In genomic region chr2:165396831-165397501, GRCm38 (mm10) we compare ENCODE assay signal across 12 mouse cellular contexts. TPM values are rescaled to one million over a fixed set of nuclear protein-coding genes. Genes with fewer than 3 reads are reported as not detected.
DNase-seq lines count a peak whose midpoint lies in the region; ATAC-seq and TF ChIP-seq lines count a peak whose summit lies in the region.
"Had no signal": no experiment of that assay in that cellular context is flagged by ENCODE, and none has a peak within 500 bp of the region (broad histone marks: within the 10 kb centered on the region; RNA-seq: fewer than 3 reads in every experiment).

No protein-coding gene starts in this region.

- H3K9ac ChIP-seq in kidney, postnatal 0 days (ENCODE audit: low read depth, low read length) = no peak overlapping the region
- no peak overlapping the region for H3K9ac ChIP-seq in embryonic facial prominence, embryonic 15.5 days
- no peak overlapping the region for H3K9ac ChIP-seq in hindbrain, embryonic 16.5 days (ENCODE audit: low read depth, low read length)
- no peak overlapping the region for H3K9ac ChIP-seq in neural tube, embryonic 12.5 days

- H3K27me3 ChIP-seq in kidney, postnatal 0 days (ENCODE audit: insufficient read depth, low read length) = no peaks in the 10 kb centered on the region
- H3K27me3 ChIP-seq in embryonic facial prominence, embryonic 15.5 days = no peaks in the 10 kb centered on the region
- no peaks in the 10 kb centered on the region for H3K27me3 ChIP-seq in hindbrain, embryonic 16.5 days (replicated peaks; ENCODE audit: control insufficient read depth, insufficient read depth, low read length)
- H3K27me3 ChIP-seq in neural tube, embryonic 12.5 days (replicated peaks) = no peaks in the 10 kb centered on the region

- H3K27ac ChIP-seq in kidney, postnatal 0 days = no peak overlapping the region
- H3K27ac ChIP-seq in embryonic facial prominence, embryonic 15.5 days (replicated peaks) = peak overlapping the region; percentile 56
- H3K27ac ChIP-seq in hindbrain, embryonic 16.5 days (ENCODE audit: low read depth, low read length) = 0 out of 2 replicates have a peak overlapping the region, but pooled peaks have one; percentile 39
- no peak overlapping the region for H3K27ac ChIP-seq in neural tube, embryonic 12.5 days

- no peak overlapping the region for H3K4me2 ChIP-seq in kidney, postnatal 0 days (ENCODE audit: low read length)
- H3K4me2 ChIP-seq in embryonic facial prominence, embryonic 15.5 days (replicated peaks) = peak overlapping the region; percentile 24
- H3K4me2 ChIP-seq in hindbrain, embryonic 16.5 days (ENCODE audit: low read length) = no peak overlapping the region
- no peak overlapping the region; the same call in 1 of the 2 replicates for H3K4me2 ChIP-seq in neural tube, embryonic 12.5 days (replicated peaks)

- no peaks in the 10 kb centered on the region for H3K4me1 ChIP-seq in kidney, postnatal 0 days (replicated peaks; ENCODE audit: insufficient read depth, low read length)
- H3K4me1 ChIP-seq in embryonic facial prominence, embryonic 15.5 days = peaks cover 19% of the 10 kb centered on the region
- H3K4me1 ChIP-seq in hindbrain, embryonic 16.5 days (ENCODE audit: control insufficient read depth, insufficient read depth, low read depth, low read length) = peaks cover 9% of the 10 kb centered on the region; the same call in 1 of the 2 replicates
- H3K4me1 ChIP-seq in neural tube, embryonic 12.5 days = peaks cover 18% of the 10 kb centered on the region

- no peaks in the 10 kb centered on the region for H3K9me3 ChIP-seq in kidney, postnatal 0 days (replicated peaks; ENCODE audit: low read length)
- no peaks in the 10 kb centered on the region for H3K9me3 ChIP-seq in embryonic facial prominence, embryonic 15.5 days (replicated peaks)
- no peaks in the 10 kb centered on the region for H3K9me3 ChIP-seq in hindbrain, embryonic 16.5 days (ENCODE audit: control insufficient read depth, low read length)
- H3K9me3 ChIP-seq in neural tube, embryonic 12.5 days = no peaks in the 10 kb centered on the region

- no peak for DNase-seq in kidney, postnatal 0 days (ENCODE audit: low spot score)
- no peak for DNase-seq in kidney, postnatal 4 days
- DNase-seq in spleen, adult 18-20 months = no peak
- no peak for DNase-seq in cerebellum, postnatal 36 days
- DNase-seq in layer of hippocampus, adult 8-10 months (ENCODE audit: low spot score in 2 of 2) = no peak
- DNase-seq: cerebellum, adult 9-10 months; kidney, postnatal 10 days; right cerebral cortex, postnatal 25 days had no signal

- 0 out of 2 replicates have a peak, but pooled peaks have one; percentile 3 for ATAC-seq in kidney, postnatal 0 days (replicated peaks; ENCODE audit: low FRiP score, low read depth)
- peak; percentile 72 for ATAC-seq in embryonic facial prominence, embryonic 15.5 days (ENCODE audit: insufficient number of reproducible peaks, low FRiP score, low TSS enrichment, low read depth)
- ATAC-seq in hindbrain, embryonic 16.5 days = no peak
- ATAC-seq in neural tube, embryonic 12.5 days (ENCODE audit: low FRiP score, low read depth) = peak; percentile 51; the same call in 1 of the 2 replicates

- no peak for TF ChIP-seq CTCF in kidney, postnatal 0 days (IDR thresholded peaks at IDR 0.05; ENCODE audit: low read depth)

- H3K36me3 ChIP-seq in kidney, postnatal 0 days (ENCODE audit: insufficient read depth, low read length) = no peaks in the 10 kb centered on the region
- H3K36me3 ChIP-seq in embryonic facial prominence, embryonic 15.5 days = no peaks in the 10 kb centered on the region
- no peaks in the 10 kb centered on the region for H3K36me3 ChIP-seq in hindbrain, embryonic 16.5 days (ENCODE audit: control insufficient read depth, insufficient read depth, low read length)
- H3K36me3 ChIP-seq in neural tube, embryonic 12.5 days = no peaks in the 10 kb centered on the region

- no peak overlapping the region for H3K4me3 ChIP-seq in kidney, postnatal 0 days (replicated peaks; ENCODE audit: low read depth, low read length)
- H3K4me3 ChIP-seq in embryonic facial prominence, embryonic 15.5 days (replicated peaks) = no peak overlapping the region
- no peak overlapping the region for H3K4me3 ChIP-seq in hindbrain, embryonic 16.5 days (ENCODE audit: low read length)
- H3K4me3 ChIP-seq in neural tube, embryonic 12.5 days = no peak overlapping the region

- WGBS in kidney, postnatal 0 days = 46% methylated on average over 20 of the region's 20 CpGs
- WGBS in embryonic facial prominence, embryonic 15.5 days = 24% methylated on average over 19 of the region's 20 CpGs
- WGBS in hindbrain, embryonic 16.5 days = 39% methylated on average over 20 of the region's 20 CpGs
- WGBS in neural tube, embryonic 12.5 days = 39% methylated on average over 20 of the region's 20 CpGs

RNA-seq across cellular contexts. Expression of gene Ocstamp, which starts 3.2 kb away (rescaled TPM):
- polyA plus RNA-seq in kidney, postnatal 0 days (2015; fragmentation: Nextera tagmentation; extraction: Ambion mirVana) = 0.11 and 0.14 TPM in 2 replicates
- 0.88 and 0.93 TPM in 2 replicates for polyA plus RNA-seq in embryonic facial prominence, embryonic 15.5 days (2015; fragmentation: Nextera tagmentation; extraction: Ambion mirVana)
- 0.04 and 0.05 TPM in 2 replicates for polyA plus RNA-seq in hindbrain, embryonic 16.5 days (2015; fragmentation: Nextera tagmentation; extraction: Ambion mirVana)
- 0.10 TPM in 1 of 2 replicates, not detected in the other for polyA plus RNA-seq in neural tube, embryonic 12.5 days (2016; fragmentation: Nextera tagmentation; extraction: Ambion mirVana)
- under 1 TPM in 3 of 4 experiments, not detected in 1; 0.08 to 0.24 (median 0.09) TPM for total RNA-seq in layer of hippocampus, adult 8-10 months (2022)

RNA-seq across cellular contexts. Expression of gene Zfp334, which starts 8.9 kb away (rescaled TPM):
- polyA plus RNA-seq in kidney, postnatal 0 days (2015; fragmentation: Nextera tagmentation; extraction: Ambion mirVana) = 3.6 and 4.7 TPM in 2 replicates
- 6.8 and 7.0 TPM in 2 replicates for polyA plus RNA-seq in embryonic facial prominence, embryonic 15.5 days (2015; fragmentation: Nextera tagmentation; extraction: Ambion mirVana)
- polyA plus RNA-seq in hindbrain, embryonic 16.5 days (2015; fragmentation: Nextera tagmentation; extraction: Ambion mirVana) = 6.8 and 9.0 TPM in 2 replicates
- polyA plus RNA-seq in neural tube, embryonic 12.5 days (2016; fragmentation: Nextera tagmentation; extraction: Ambion mirVana) = 18.1 and 18.8 TPM in 2 replicates
- 10 to 100 TPM; 13.4 to 16.7 (median 15.1) TPM for total RNA-seq in layer of hippocampus, adult 8-10 months (2022)

RNA-seq across cellular contexts. Expression of gene Zfp663, which starts 28.4 kb away (rescaled TPM):
- 0.58 and 0.60 TPM in 2 replicates for polyA plus RNA-seq in kidney, postnatal 0 days (2015; fragmentation: Nextera tagmentation; extraction: Ambion mirVana)
- 0.27 and 0.55 TPM in 2 replicates for polyA plus RNA-seq in embryonic facial prominence, embryonic 15.5 days (2015; fragmentation: Nextera tagmentation; extraction: Ambion mirVana)
- 4.5 and 5.5 TPM in 2 replicates for polyA plus RNA-seq in hindbrain, embryonic 16.5 days (2015; fragmentation: Nextera tagmentation; extraction: Ambion mirVana)
- polyA plus RNA-seq in neural tube, embryonic 12.5 days (2016; fragmentation: Nextera tagmentation; extraction: Ambion mirVana) = 5.4 and 6.3 TPM in 2 replicates
- under 1 TPM in 1 of 4 experiments, not detected in 3; 0.17 TPM for total RNA-seq in layer of hippocampus, adult 8-10 months (2022)
- total RNA-seq: ES-E14 had no signal

Comparison
In these comparisons a context has a peak if more than half of its experiments do, and no peak if none do; other contexts are left out.
1. H3K27ac ChIP-seq: peak in embryonic facial prominence, embryonic 15.5 days (single experiment) and hindbrain, embryonic 16.5 days (single experiment); none in kidney, postnatal 0 days (single experiment) and neural tube, embryonic 12.5 days (single experiment).